In the genomic region with DNA sequence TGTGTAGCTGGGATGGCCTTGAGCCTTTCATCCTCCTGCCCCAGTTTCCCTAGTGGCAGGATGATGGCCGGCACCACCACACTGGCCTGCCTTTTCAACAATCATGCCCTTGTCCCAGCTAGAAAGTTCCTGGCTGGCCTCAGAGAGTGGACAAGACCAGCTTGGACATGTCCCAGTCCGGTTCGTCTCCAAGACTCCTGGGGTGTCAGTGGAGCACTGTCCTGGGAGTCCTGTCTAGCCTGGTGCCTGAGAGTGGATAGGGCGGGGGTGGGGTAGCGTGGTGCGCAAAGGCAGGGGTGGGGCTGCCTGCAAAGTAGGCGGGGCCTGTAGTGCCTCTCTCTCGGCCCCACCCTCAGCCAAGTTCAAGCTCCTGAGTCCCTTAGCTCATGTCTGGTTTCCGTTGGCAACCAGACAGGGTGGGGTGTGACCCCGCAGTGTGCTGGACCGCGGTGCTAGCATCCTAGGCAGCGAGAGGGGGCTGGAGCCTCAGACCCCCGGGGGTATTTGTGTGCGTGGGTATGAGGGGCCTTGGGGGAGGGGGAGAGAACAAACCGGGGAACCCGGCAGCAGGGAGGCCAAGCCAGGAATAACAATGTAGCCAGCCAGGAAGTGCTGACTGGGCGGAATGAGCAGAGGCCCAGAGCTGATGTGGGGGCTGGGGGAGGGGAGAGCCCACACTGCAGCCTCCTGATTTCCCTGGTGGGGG, we compare ENCODE assay signal across 8 mouse cellular contexts. TPM values are rescaled to one million over a fixed set of nuclear protein-coding genes. Genes with fewer than 3 reads are reported as not detected.
DNase-seq lines count a peak whose midpoint lies in the region; ATAC-seq lines count a peak whose summit lies in the region.

No protein-coding gene starts in this region.

- peak overlapping the region; percentile 51 for H3K4me2 ChIP-seq in intestine, embryonic 15.5 days (replicated peaks)
- H3K4me2 ChIP-seq in liver, embryonic 11.5 days = peak overlapping the region; percentile 48
- no peak overlapping the region; the same call in 1 of the 2 replicates for H3K4me2 ChIP-seq in midbrain, embryonic 16.5 days (ENCODE audit: low read length)

- peak overlapping the region; percentile 22; the same call in 1 of the 2 replicates for H3K4me3 ChIP-seq in intestine, embryonic 15.5 days (replicated peaks)
- H3K4me3 ChIP-seq in liver, embryonic 11.5 days (ENCODE audit: low read depth, low read length) = peak overlapping the region; percentile 17; the same call in 1 of the 2 replicates
- no peak overlapping the region for H3K4me3 ChIP-seq in midbrain, embryonic 16.5 days (ENCODE audit: low read depth, low read length)

- peak; percentile 77 for DNase-seq in urinary bladder, postnatal 14 days (ENCODE audit: low spot score)
- DNase-seq in urinary bladder, postnatal 10 days (ENCODE audit: low spot score) = no peak
- DNase-seq in gastrocnemius, postnatal 25 days = peak; percentile 84
- peak; percentile 76 for DNase-seq in liver, embryonic 11.5 days (ENCODE audit: low spot score)
- DNase-seq in natural killer cell, adult 2 months (ENCODE audit: low spot score in 2 of 2) = no peak

- H3K9me3 ChIP-seq in intestine, embryonic 15.5 days = no peaks in the 10 kb centered on the region
- no peaks in the 10 kb centered on the region for H3K9me3 ChIP-seq in liver, embryonic 11.5 days (ENCODE audit: control insufficient read depth, low read length)
- H3K9me3 ChIP-seq in midbrain, embryonic 16.5 days (replicated peaks; ENCODE audit: control insufficient read depth, low read length, poor library complexity, severe bottlenecking) = no peaks in the 10 kb centered on the region

- no peak overlapping the region for H3K9ac ChIP-seq in intestine, embryonic 15.5 days
- H3K9ac ChIP-seq in liver, embryonic 11.5 days (ENCODE audit: low read depth, low read length) = peak overlapping the region; percentile 6; the same call in 1 of the 2 replicates
- peak overlapping the region; percentile 31; the same call in 1 of the 2 replicates for H3K9ac ChIP-seq in midbrain, embryonic 16.5 days (ENCODE audit: low read depth, low read length)

- WGBS in intestine, embryonic 15.5 days = 9% methylated on average over 18 of the region's 18 CpGs
- WGBS in liver, embryonic 11.5 days = 6% methylated on average over 18 of the region's 18 CpGs
- 7% methylated on average over 18 of the region's 18 CpGs for WGBS in midbrain, embryonic 16.5 days

- peak overlapping the region; percentile 82 for H3K27ac ChIP-seq in intestine, embryonic 15.5 days
- peak overlapping the region; percentile 60 for H3K27ac ChIP-seq in liver, embryonic 11.5 days (ENCODE audit: low read depth, low read length)
- H3K27ac ChIP-seq in midbrain, embryonic 16.5 days (ENCODE audit: low read length) = peak overlapping the region; percentile 82

- H3K27me3 ChIP-seq in intestine, embryonic 15.5 days (replicated peaks) = no peaks in the 10 kb centered on the region
- peaks cover 10% of the 10 kb centered on the region for H3K27me3 ChIP-seq in liver, embryonic 11.5 days (replicated peaks; ENCODE audit: control insufficient read depth, insufficient read depth, low read length)
- H3K27me3 ChIP-seq in midbrain, embryonic 16.5 days (ENCODE audit: control insufficient read depth, insufficient read depth, low read depth, low read length) = no peaks in the 10 kb centered on the region; the same call in 1 of the 2 replicates

- peak; percentile 14; the same call in 1 of the 2 replicates for ATAC-seq in common myeloid progenitor, adult 5-6 weeks (replicated peaks; ENCODE audit: low read depth, poor library complexity, severe bottlenecking)
- peak; percentile 78 for ATAC-seq in intestine, embryonic 15.5 days
- peak; percentile 79 for ATAC-seq in liver, embryonic 11.5 days (replicated peaks; ENCODE audit: low FRiP score)
- peak; percentile 52 for ATAC-seq in midbrain, embryonic 16.5 days

- H3K4me1 ChIP-seq in intestine, embryonic 15.5 days (replicated peaks) = peaks cover 45% of the 10 kb centered on the region
- peaks cover 39% of the 10 kb centered on the region for H3K4me1 ChIP-seq in liver, embryonic 11.5 days (replicated peaks; ENCODE audit: control insufficient read depth, insufficient read depth, low read length)
- H3K4me1 ChIP-seq in midbrain, embryonic 16.5 days (ENCODE audit: control insufficient read depth, insufficient read depth, low read length) = peaks cover 22% of the 10 kb centered on the region

- H3K36me3 ChIP-seq in intestine, embryonic 15.5 days = peaks cover 24% of the 10 kb centered on the region
- peaks cover 9% of the 10 kb centered on the region; the same call in 1 of the 2 replicates for H3K36me3 ChIP-seq in liver, embryonic 11.5 days (ENCODE audit: control insufficient read depth, insufficient read depth, low read length)
- H3K36me3 ChIP-seq in midbrain, embryonic 16.5 days (ENCODE audit: control insufficient read depth, insufficient read depth, low read length) = peaks cover 32% of the 10 kb centered on the region

RNA-seq across cellular contexts. Expression of a gene that starts 8.8 kb away (rescaled TPM):
- total RNA-seq in common myeloid progenitor, adult 5-6 weeks (2017) = 5.0 and 13.2 TPM in 2 replicates
- under 1 TPM in 1 of 2 experiments, not detected in 1; 0.67 TPM for total RNA-seq in gastrocnemius, postnatal 25 days (2021)
- 235 and 288 TPM in 2 replicates for polyA plus RNA-seq in intestine, embryonic 15.5 days (2015; fragmentation: Nextera tagmentation; extraction: Ambion mirVana)
- 3.8 and 4.5 TPM in 2 replicates for polyA plus RNA-seq in liver, embryonic 11.5 days (2014; fragmentation: Nextera tagmentation; extraction: Ambion mirVana)
- polyA plus RNA-seq in midbrain, embryonic 16.5 days (2015; fragmentation: Nextera tagmentation; extraction: Ambion mirVana) = 1.2 and 1.4 TPM in 2 replicates

RNA-seq across cellular contexts. Expression of a gene that starts 12.9 kb away (rescaled TPM):
- total RNA-seq in common myeloid progenitor, adult 5-6 weeks (2017) = 1.6 TPM in 1 of 2 replicates, not detected in the other
- total RNA-seq in gastrocnemius, postnatal 25 days (2021) = under 1 TPM in 1 of 2 experiments, not detected in 1; 0.59 TPM
- polyA plus RNA-seq in intestine, embryonic 15.5 days (2015; fragmentation: Nextera tagmentation; extraction: Ambion mirVana) = 1.4 TPM in 1 of 2 replicates, not detected in the other
- 0.62 and 0.67 TPM in 2 replicates for polyA plus RNA-seq in liver, embryonic 11.5 days (2014; fragmentation: Nextera tagmentation; extraction: Ambion mirVana)
- 2.3 and 3.3 TPM in 2 replicates for polyA plus RNA-seq in midbrain, embryonic 16.5 days (2015; fragmentation: Nextera tagmentation; extraction: Ambion mirVana)

RNA-seq across cellular contexts. Expression of a gene that starts 17.4 kb away (rescaled TPM):
- total RNA-seq in common myeloid progenitor, adult 5-6 weeks (2017) = 0.19 and 2.4 TPM in 2 replicates
- total RNA-seq in gastrocnemius, postnatal 25 days (2021) = 1 to 10 TPM in 1 of 2 experiments, under 1 TPM in 1; 0.78 to 1.0 TPM
- polyA plus RNA-seq in intestine, embryonic 15.5 days (2015; fragmentation: Nextera tagmentation; extraction: Ambion mirVana) = 2.8 and 3.6 TPM in 2 replicates
- 1.3 and 1.9 TPM in 2 replicates for polyA plus RNA-seq in liver, embryonic 11.5 days (2014; fragmentation: Nextera tagmentation; extraction: Ambion mirVana)
- 6.1 and 8.2 TPM in 2 replicates for polyA plus RNA-seq in midbrain, embryonic 16.5 days (2015; fragmentation: Nextera tagmentation; extraction: Ambion mirVana)

RNA-seq across cellular contexts. Expression of a gene that starts 17.4 kb away (rescaled TPM):
- 34.7 and 50.7 TPM in 2 replicates for total RNA-seq in common myeloid progenitor, adult 5-6 weeks (2017)
- total RNA-seq in gastrocnemius, postnatal 25 days (2021) = 10 to 100 TPM; 41.1 to 41.2 TPM
- polyA plus RNA-seq in intestine, embryonic 15.5 days (2015; fragmentation: Nextera tagmentation; extraction: Ambion mirVana) = 89.2 and 100 TPM in 2 replicates
- polyA plus RNA-seq in liver, embryonic 11.5 days (2014; fragmentation: Nextera tagmentation; extraction: Ambion mirVana) = 97.4 and 99.3 TPM in 2 replicates
- 77.5 and 86.2 TPM in 2 replicates for polyA plus RNA-seq in midbrain, embryonic 16.5 days (2015; fragmentation: Nextera tagmentation; extraction: Ambion mirVana)

RNA-seq across cellular contexts. Expression of a gene that starts 23.4 kb away (rescaled TPM):
- 21.9 and 24.8 TPM in 2 replicates for total RNA-seq in common myeloid progenitor, adult 5-6 weeks (2017)
- 10 to 100 TPM; 13.5 to 14.0 TPM for total RNA-seq in gastrocnemius, postnatal 25 days (2021)
- 83.2 and 85.7 TPM in 2 replicates for polyA plus RNA-seq in intestine, embryonic 15.5 days (2015; fragmentation: Nextera tagmentation; extraction: Ambion mirVana)
- 74.0 and 75.9 TPM in 2 replicates for polyA plus RNA-seq in liver, embryonic 11.5 days (2014; fragmentation: Nextera tagmentation; extraction: Ambion mirVana)
- 145 and 146 TPM in 2 replicates for polyA plus RNA-seq in midbrain, embryonic 16.5 days (2015; fragmentation: Nextera tagmentation; extraction: Ambion mirVana)

Comparison
In these comparisons a context has a peak if more than half of its experiments do, and no peak if none do; other contexts are left out.
1. DNase-seq: peak in urinary bladder, postnatal 14 days (single experiment), gastrocnemius, postnatal 25 days (single experiment) and liver, embryonic 11.5 days (single experiment); none in urinary bladder, postnatal 10 days (single experiment) and natural killer cell, adult 2 months (0 of 2).
2. ATAC-seq: peak in every context shown above with its lines; median percentile 79 in liver, embryonic 11.5 days; 78 in intestine, embryonic 15.5 days; 52 in midbrain, embryonic 16.5 days; 14 in common myeloid progenitor, adult 5-6 weeks.
3. RNA of a gene that starts 8.8 kb away (polyA plus RNA-seq): 235 to 288 TPM in intestine, embryonic 15.5 days; 3.8 to 4.5 TPM in liver, embryonic 11.5 days and 1.2 to 1.4 TPM in midbrain, embryonic 16.5 days; every median in the first group is over 10 times any median in the second.
4. Peak in every context shown above with its lines, with median percentiles within 50 percentile points of each other: H3K27ac ChIP-seq.